Mouse (Mus musculus): Measurements from ENCODE around the gene Vps13d. TPM values are rescaled to one million over a fixed set of nuclear protein-coding genes. Genes with fewer than 3 reads are reported as not detected.

The Vps13d gene
- polyA plus RNA-seq, 2 experiments from 2014 or later = 9.2 to 17.9 TPM

- ATAC-seq = no peak
These were observed 161.4 kb downstream of the Vps13d start for GRCm38 (mm10) chr4:145033392-145033791.

DNA sequence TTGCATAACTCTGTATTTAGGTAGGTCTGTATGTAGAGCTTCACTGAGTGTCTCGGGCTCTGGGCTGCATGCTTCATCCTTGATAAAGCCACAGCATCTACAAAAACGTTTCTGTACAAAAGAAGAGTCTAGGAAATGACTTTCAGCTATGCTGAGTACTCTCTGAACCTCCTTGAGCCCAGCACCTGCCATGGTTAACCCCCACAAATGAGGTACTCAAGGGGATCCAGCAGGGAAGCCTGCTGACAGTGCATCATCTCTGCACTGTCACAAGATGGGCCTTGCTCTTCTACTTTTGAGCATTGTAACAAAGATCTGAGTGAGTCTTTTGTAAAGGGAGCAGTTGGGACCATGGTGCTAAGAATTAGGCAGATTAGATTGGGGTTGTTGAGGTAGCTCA lies 162.2 kb downstream of the Vps13d start:
- no peak for ATAC-seq

DNA sequence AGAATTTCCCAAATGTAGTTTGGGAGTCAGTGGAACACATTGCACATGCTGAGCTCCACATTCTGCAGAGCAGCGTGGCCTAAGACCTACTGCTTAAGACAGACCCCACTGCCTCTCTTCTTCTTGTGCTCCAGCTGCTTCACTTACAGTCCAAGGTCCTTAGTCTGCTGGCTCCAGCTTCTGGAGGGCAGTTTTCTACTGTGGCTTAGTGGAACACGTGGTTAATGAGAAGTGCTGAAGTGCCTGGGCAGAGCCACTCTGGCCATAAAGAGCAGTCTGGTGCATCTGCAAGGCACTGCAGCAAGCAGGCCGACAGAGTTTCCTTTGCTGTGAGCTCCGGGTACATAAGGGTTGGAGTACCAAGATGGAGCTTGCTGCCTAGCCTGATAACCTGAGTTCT lies 163.3 kb downstream of the Vps13d start:
- no peak for ATAC-seq

GRCm38 (mm10) chr4:145026449-145026851 lies 168.4 kb downstream of the Vps13d start:
- ATAC-seq = peak; percentile 25

DNA sequence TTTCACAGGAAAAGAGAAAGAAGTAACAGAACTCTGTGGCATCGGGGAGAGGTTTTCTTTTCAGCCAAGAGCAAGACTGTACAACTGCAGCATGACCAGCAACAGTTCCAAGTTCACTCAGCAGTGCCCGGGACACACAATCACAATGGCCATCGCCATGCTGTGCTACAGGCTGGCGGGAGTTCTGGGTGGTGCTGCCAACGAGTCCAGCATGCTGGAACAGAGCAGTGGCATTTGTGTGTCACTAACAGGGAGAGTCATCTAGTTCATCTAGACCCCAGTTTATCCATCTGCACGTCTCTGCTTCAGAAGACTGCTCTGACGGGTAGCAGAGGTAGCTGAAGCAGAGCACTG lies 169.4 kb downstream of the Vps13d start:
- no peak for ATAC-seq

GRCm38 (mm10) chr4:145024694-145025408 lies 170.0 kb downstream of the Vps13d start:
- ATAC-seq = no peak

GRCm38 (mm10) chr4:145023911-145024310 lies 170.9 kb downstream of the Vps13d start:
- ATAC-seq = no peak

GRCm38 (mm10) chr4:145022815-145023214 lies 172.0 kb downstream of the Vps13d start:
- no peak for ATAC-seq

DNA sequence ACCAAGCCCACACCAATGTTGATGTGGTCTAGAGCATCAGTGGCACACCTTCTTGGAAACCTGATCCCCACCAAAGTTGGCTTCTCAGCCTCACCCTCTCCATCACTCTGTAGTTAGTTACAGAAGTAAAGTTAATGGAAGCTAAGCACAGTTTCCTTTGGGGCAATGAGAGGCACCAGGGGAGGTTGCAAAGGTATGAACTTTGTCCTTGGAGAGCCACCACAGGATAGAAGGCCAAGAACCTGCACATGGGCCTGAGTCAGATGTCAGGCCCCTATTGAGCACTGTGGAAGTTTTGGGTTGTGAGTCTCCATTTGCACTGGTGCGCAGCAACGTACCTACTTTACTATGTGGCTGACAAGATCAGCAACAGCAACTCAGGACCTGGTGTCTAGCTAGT lies 172.6 kb downstream of the Vps13d start:
- ATAC-seq = no peak

DNA sequence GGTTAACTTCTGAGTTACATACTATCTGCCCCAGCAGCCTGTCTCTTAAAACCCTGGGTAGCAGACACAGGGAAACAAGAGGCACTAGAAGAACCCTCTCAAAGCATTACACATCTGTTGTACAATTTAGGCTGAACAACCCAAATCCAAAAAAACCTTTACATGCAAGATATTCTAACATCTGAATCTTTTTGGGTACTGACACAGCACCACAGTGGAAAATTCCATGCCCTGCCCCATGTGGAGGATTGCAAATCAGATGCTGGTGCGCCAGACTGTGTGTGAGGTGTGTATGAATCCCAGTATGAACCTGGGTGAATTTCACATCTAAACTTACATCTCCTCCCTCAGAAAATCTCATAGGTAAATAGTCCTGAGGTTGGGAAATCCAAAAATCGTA lies 174.4 kb downstream of the Vps13d start:
- no peak for ATAC-seq

- ATAC-seq = peak; percentile 70
These were observed 175.6 kb downstream of the Vps13d start for GRCm38 (mm10) chr4:145019121-145019714.

- no peak for ATAC-seq
These were observed 177.1 kb downstream of the Vps13d start for GRCm38 (mm10) chr4:145017745-145018144.

- no peak for ATAC-seq
These were observed 178.1 kb downstream of the Vps13d start for GRCm38 (mm10) chr4:145016669-145017068.

GRCm38 (mm10) chr4:145014632-145014960 lies 180.2 kb downstream of the Vps13d start:
- ATAC-seq = no peak

GRCm38 (mm10) chr4:145013760-145014631 lies 180.8 kb downstream of the Vps13d start:
- no peak for ATAC-seq

GRCm38 (mm10) chr4:145013187-145013586 lies 181.6 kb downstream of the Vps13d start:
- no peak for ATAC-seq

DNA sequence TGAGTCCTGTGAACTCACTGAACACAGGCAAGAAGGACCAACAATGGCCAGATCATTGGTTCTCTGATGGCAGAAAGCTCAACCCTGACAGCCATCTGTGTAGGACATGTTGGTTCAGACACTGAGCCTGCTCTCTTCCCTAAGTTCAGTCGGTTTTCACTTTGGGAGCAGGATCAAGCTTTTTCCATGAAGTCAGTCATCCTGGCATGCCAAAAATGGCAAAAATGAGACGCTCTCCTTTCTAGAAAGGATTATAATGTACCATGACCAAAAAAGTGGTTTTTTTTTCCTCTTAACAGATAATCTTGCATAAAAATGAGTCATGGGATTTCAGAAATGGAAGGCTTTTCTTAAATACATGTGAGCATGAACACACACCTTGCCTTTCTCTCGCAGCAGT lies 183.6 kb downstream of the Vps13d start:
- no peak for ATAC-seq

DNA sequence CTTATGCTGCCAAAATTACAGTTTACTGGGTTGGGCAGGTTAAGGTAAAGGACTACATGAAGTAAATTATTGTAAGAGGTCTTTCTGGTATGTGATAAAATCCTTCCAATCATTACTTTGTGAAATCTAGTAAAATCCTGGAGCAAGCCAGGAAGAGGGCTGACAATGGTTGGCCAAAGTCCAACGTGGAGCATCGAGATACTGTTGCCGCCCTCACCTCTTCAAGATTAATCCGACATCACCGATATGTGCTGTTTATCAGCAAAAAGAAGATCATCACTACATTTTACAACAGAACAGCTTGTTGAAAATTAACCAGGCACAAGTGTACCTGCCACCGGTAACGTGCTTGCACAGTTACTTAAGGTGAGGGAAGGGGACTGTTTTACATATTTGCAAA lies 184.9 kb downstream of the Vps13d start:
- no peak for ATAC-seq

DNA sequence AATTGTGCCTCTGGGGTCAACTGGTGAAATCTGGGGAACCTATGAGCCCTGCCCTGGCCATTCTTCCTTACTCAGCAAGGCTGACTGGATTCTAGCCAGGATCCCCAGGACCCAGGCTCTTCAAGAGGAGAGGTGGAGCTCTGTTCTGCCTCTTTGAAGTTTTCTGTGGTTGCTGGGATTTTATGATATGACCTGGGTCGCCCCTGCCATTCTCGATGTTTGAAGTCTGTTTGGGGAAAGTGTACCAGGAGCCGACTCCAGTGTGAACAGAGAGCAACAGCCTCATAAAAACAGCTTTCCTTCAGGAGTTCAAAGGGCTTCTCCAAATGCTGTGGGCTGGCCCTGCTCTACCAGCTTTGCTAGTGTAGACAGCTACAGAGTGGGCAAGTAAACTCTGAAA lies 185.4 kb downstream of the Vps13d start:
- ATAC-seq = no peak

- ATAC-seq = no peak
These were observed 188.8 kb downstream of the Vps13d start for GRCm38 (mm10) chr4:145005943-145006545.

DNA sequence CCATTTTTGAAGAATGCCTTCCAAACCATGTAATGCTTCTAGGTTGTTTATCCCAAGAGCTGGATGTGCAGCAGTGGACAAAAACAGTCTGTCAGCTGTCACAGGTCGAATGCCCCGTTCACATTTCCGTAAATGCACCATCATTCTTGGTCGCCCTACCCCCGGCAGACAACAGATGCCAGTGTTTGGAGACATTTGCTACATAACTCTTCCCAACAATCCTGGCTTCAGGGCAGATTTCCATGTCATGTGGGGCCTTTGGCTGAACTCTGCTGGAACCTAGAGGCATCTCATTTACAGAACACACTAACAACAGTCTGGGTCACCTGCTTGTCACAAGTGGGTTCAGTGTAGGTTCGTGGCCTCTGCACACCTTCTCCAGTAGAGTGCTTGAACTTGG lies 190.6 kb downstream of the Vps13d start:
- ATAC-seq = no peak

DNA sequence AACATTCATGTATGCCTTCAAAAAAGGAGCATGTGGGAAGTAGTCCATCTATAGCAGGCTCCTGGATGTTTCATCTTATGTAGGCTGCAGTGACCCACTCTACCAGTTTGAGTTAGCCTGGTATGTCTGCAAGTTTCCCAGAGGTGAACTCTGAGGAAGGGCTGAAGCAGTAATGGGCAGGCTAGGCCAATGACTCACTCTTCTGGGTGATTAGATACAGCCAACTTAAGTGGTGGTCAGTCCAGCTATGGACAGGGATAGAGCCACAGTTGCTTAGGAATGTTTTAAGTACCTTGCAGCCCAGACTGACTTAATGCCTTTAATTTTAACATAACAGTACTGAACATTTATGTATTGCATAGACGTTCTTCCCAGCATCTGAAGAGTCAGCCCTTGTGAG lies 192.1 kb downstream of the Vps13d start:
- no peak for ATAC-seq

- ATAC-seq = no peak
These were observed 194.9 kb downstream of the Vps13d start for GRCm38 (mm10) chr4:144999903-145000382.
